Mouse (Mus musculus) intestine, embryonic 14.5 days (tissue): ENCODE results near the gene Tgm2. TPM values are rescaled to one million over a fixed set of nuclear protein-coding genes. Genes with fewer than 3 reads are reported as not detected.

Source experiments
- ATAC-seq: fragments of 200-750 bp; cut with Nextera tagmentation; replicated peaks from 2 replicates; pipeline ENCODE4 v1.8.0; 2017; ENCODE audit warnings: low read depth, moderate number of reproducible peaks, moderate TSS enrichment, moderate library complexity; ENCODE audit not compliant: low FRiP score, low TSS enrichment
- DNase-seq: peaks from one replicate; pipeline ENCODE4 v3.0.0-alpha.2; 2018; ENCODE audit warnings: low spot score
- H3K27ac ChIP-seq: fragments of 300-500 bp; sonication (generic); 2 replicates; pipeline ENCODE4 v1.5.1; 2014; ENCODE audit warnings: low read depth, mild to moderate bottlenecking, control low read depth
- H3K27me3 ChIP-seq: fragments of 300-500 bp; sonication (generic); replicated peaks from 2 replicates; pipeline ENCODE4 v1.6.1; 2014; ENCODE audit warnings: low read length, control low read depth; ENCODE audit not compliant: control insufficient read depth, insufficient read depth
- H3K36me3 ChIP-seq: fragments of 300-500 bp; sonication (generic); 2 replicates; pipeline ENCODE4 v1.6.1; 2014; ENCODE audit warnings: low read length, control low read depth; ENCODE audit not compliant: control insufficient read depth, insufficient read depth
- H3K4me1 ChIP-seq: fragments of 300-500 bp; sonication (generic); replicated peaks from 2 replicates; pipeline ENCODE4 v1.6.1; 2014; ENCODE audit warnings: low read length, control low read depth, mixed read lengths; ENCODE audit not compliant: control insufficient read depth, insufficient read depth
- H3K4me2 ChIP-seq: fragments of 300-500 bp; sonication (generic); 2 replicates; pipeline ENCODE4 v1.6.1; 2014; ENCODE audit warnings: low read length
- H3K4me3 ChIP-seq: fragments of 300-500 bp; sonication (generic); 2 replicates; pipeline ENCODE4 v1.5.1; 2014; ENCODE audit warnings: low read depth, low read length, control low read depth, mixed read lengths
- H3K9ac ChIP-seq: fragments of 300-500 bp; sonication (generic); 2 replicates; pipeline ENCODE4 v1.6.1; 2014; ENCODE audit warnings: mild to moderate bottlenecking, low read length
- H3K9me3 ChIP-seq: fragments of 300-500 bp; sonication (generic); 2 replicates; pipeline ENCODE4 v1.6.1; 2016; ENCODE audit warnings: low read length, control low read depth; ENCODE audit not compliant: control insufficient read depth
- WGBS: fragments of 180-500 bp; shearing (Covaris S2); extraction: QIAGEN DNeasy Blood & Tissue Kit; methylation state at CpG from one replicate; pipeline ENCODE4 v1.1.7; 2014; 5-methylcytosine and 5-hydroxymethylcytosine counted together
- polyA plus RNA-seq: library from polyadenylated mRNA; unstranded; fragments of >200 nt; fragmentation: Nextera tagmentation; extraction: Ambion mirVana; gene quantifications from 2 replicates; pipeline ENCODE4 v1.2.1, GENCODE M21; 2014

The Tgm2 gene
- polyA plus RNA-seq, 1 experiment from 2014 or later, result 59.7 TPM

DNA sequence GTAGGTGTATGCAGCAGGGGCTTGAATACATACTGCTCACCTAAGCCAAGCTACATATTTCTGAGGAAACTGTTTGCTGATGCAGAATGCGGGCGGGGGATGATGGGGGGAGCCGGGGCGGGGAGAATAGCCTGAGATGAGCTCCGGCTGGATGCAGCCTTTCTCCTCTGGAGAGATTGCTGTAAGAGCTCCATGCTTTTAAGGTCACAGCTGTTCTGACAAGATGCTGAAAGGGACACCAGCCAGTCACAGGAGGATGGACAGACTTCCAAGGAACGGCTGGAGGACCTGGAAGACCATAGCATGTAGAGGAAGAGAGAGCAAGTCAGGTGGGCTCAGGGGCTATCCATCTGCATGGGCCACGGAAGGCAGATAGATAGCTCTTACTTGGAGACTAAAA lies 51.9 kb downstream of the Tgm2 start:
- H3K4me3 ChIP-seq, result no peak overlapping the region
- no peaks in the 10 kb centered on the region for H3K9me3 ChIP-seq
- ATAC-seq (no peak), DNase-seq (peak; percentile 62)
- no peaks in the 10 kb centered on the region for H3K36me3 ChIP-seq
- H3K9ac ChIP-seq, result no peak overlapping the region
- no peak overlapping the region for H3K4me2 ChIP-seq
- 43% methylated on average over 7 of the region's 7 CpGs for WGBS
- H3K27me3 ChIP-seq, result no peaks in the 10 kb centered on the region
- H3K27ac ChIP-seq, result peak overlapping the region; percentile 64
- H3K4me1 ChIP-seq, result peaks cover 34% of the 10 kb centered on the region

DNA sequence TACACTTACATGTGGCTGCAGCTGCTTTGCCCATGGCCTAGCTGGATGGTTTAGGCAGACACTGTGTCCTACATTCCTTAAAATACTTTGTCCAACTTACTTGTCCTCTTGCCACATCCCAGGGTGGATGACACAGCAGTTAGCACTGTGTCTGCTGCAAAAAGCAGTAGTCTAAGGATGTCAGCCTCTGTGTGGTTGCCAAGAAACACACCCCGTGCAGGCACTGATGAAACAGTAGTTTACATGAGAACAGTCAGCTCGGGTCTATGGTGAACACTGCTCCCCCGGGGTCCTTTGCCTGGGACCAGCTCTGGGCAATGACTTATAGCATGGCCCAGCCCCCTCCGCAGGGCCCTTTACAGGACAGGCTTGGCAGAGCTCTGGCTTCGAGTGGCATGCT lies 52.9 kb downstream of the Tgm2 start:
- Histone ChIP-seq H3K9me3 (no peaks in the 10 kb centered on the region), H3K4me1 (peaks cover 34% of the 10 kb centered on the region), H3K27me3 (no peaks in the 10 kb centered on the region), H3K4me3 (no peak overlapping the region), H3K4me2 (no peak overlapping the region), H3K9ac (no peak overlapping the region), H3K27ac (peak overlapping the region; percentile 64; the same call in 1 of the 2 replicates), H3K36me3 (no peaks in the 10 kb centered on the region)
- no peak for ATAC-seq
- DNase-seq, result no peak
- 42% methylated on average over 5 of the region's 5 CpGs for WGBS

DNA sequence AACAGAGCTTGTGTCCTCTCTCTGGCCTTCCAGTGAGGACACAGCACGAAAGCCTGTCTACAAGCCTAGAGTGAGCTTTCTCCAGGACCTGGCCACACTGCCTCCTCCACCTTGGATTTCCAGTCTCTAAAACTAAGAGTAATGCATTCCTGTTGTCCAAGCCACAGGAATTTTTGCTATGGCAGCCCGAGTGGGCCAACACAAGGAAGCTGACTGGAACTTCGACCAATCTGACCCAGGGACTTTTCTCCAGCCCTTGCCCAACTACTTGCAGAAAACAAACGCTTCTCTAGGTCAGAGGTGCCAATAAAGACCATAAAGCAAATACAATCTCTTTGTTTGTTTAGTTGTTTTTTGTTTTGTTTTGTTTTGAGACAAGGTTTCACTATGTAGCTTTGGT lies 56.1 kb downstream of the Tgm2 start:
- Histone ChIP-seq H3K4me3 (no peak overlapping the region), H3K9ac (no peak overlapping the region), H3K9me3 (no peaks in the 10 kb centered on the region), H3K4me1 (peaks cover 29% of the 10 kb centered on the region), H3K4me2 (no peak overlapping the region), H3K36me3 (no peaks in the 10 kb centered on the region), H3K27me3 (no peaks in the 10 kb centered on the region), H3K27ac (no peak overlapping the region)
- 87% methylated on average over 4 of the region's 4 CpGs for WGBS
- ATAC-seq (no peak), DNase-seq (no peak)

DNA sequence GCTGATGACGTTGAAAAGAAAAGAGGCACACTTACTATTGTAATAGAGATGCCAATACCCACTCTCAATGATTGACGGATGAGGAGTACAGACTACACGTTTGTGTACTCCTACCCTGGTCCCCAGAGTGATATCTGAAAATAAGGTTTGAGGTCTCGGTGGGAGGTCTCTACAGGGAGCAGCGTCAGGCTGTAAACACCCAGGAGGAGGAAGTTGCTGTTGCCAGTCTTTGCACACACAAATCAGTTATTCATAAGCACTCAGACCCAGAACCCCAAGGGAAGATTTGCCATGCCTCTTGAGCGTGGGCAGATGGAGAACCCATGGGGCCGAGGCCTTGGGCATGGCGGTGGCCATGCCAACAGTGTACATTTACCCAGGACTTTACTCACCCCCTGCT lies 61.8 kb downstream of the Tgm2 start:
- Histone ChIP-seq H3K9ac (no peak overlapping the region), H3K36me3 (no peaks in the 10 kb centered on the region), H3K4me2 (no peak overlapping the region), H3K4me1 (peaks cover 11% of the 10 kb centered on the region; the same call in 1 of the 2 replicates), H3K4me3 (no peak overlapping the region), H3K9me3 (no peaks in the 10 kb centered on the region), H3K27me3 (no peaks in the 10 kb centered on the region), H3K27ac (no peak overlapping the region)
- DNase-seq (no peak), ATAC-seq (no peak)
- WGBS, result 67% methylated on average over 8 of the region's 8 CpGs

DNA sequence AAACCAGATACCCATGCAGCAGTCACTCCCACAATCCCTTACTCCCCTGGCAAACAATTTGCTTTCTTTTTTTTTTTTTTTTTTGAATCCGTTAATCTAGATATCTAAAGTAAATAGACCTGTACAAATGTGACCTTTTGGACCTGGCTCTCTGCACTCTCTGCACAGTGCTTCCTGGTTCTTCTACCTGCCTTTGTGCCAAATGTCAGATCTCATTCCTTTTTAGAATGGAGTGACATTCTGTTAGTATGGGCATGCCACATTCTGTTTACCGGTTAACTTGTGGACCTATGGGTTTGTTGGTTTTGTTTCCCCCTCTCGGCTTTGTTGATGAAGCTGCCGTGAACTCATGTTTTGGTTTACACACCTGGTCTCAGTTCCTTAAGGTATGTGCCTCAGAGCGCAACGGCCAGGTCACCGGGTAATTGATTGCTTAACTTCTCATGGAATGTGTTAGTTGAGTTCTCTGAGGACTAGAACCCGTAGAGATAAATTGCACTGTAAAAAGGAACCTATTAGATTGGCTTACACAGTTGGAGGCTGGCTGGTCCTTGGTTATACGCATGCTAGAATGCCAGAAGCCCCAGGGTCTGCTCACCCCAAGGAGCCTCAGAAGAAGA lies 65.5 kb downstream of the Tgm2 start:
- peak; percentile 73; the same call in 1 of the 2 replicates for ATAC-seq
- DNase-seq, result no peak
- H3K4me3 ChIP-seq, result no peak overlapping the region
- H3K36me3 ChIP-seq, result peaks cover 22% of the 10 kb centered on the region
- no peaks in the 10 kb centered on the region for H3K27me3 ChIP-seq
- H3K9me3 ChIP-seq, result no peaks in the 10 kb centered on the region
- H3K27ac ChIP-seq, result peak overlapping the region; percentile 47
- WGBS, result 63% methylated on average over 9 of the region's 9 CpGs
- H3K4me2 ChIP-seq, result no peak overlapping the region
- no peak overlapping the region for H3K9ac ChIP-seq
- H3K4me1 ChIP-seq, result peaks cover 11% of the 10 kb centered on the region; the same call in 1 of the 2 replicates

DNA sequence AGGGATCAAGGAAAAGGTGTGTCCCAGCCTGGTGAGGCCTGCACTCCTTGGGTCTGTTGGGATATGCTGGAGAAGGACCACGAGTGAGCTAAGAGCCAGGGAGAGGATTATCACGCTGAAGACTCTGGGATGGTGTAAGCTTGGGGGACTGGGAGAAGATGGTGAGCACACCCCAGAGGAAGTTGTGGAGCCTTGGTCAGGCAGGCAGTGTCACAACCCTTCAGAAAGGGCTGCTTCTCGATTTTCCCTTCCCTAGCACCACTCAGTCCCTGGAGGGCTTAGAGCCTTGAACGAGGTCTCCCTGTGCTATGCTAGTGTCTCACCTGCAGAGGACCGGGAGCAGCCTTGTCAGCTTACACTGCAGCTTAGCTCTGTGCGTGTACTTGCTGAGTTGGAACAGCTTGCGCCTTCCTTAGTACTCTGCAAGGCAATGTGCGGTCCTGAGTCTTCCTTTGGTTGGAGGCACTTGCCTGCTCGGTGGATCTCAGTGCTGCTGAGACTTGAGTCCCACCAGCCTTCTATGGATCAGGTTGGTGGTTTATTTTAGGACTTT lies 66.3 kb downstream of the Tgm2 start:
- no peak overlapping the region for H3K9ac ChIP-seq
- no peak overlapping the region for H3K4me3 ChIP-seq
- H3K27me3 ChIP-seq, result no peaks in the 10 kb centered on the region
- peak overlapping the region; percentile 22 for H3K27ac ChIP-seq
- no peak overlapping the region for H3K4me2 ChIP-seq
- peaks cover 30% of the 10 kb centered on the region for H3K36me3 ChIP-seq
- 44% methylated on average over 9 of the region's 9 CpGs for WGBS
- peaks cover 11% of the 10 kb centered on the region; the same call in 1 of the 2 replicates for H3K4me1 ChIP-seq
- no peaks in the 10 kb centered on the region for H3K9me3 ChIP-seq
- no peak for DNase-seq
- peak; percentile 28; the same call in 1 of the 2 replicates for ATAC-seq

DNA sequence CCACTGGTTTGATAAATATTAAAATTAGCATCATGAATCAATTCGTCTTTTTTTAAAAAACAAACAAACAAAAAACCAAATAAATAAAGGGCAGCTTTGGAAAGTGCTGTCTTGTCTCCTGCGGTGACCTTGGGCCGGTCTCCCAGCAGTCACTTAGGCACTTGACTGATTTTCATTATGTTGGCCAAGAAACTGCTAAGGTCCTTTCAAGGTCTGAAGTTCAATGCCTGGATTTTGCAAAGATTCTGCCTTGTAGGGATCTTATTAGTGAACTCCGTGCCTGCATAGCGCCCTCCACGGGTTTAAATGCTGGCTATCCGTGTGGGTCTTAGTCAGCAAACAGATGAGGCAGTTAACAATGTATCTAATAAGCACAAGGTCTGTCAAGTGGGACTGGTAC lies 67.3 kb downstream of the Tgm2 start:
- Histone ChIP-seq H3K4me1 (peaks cover 11% of the 10 kb centered on the region; the same call in 1 of the 2 replicates), H3K36me3 (peaks cover 39% of the 10 kb centered on the region), H3K27me3 (no peaks in the 10 kb centered on the region), H3K27ac (no peak overlapping the region), H3K4me2 (no peak overlapping the region), H3K9me3 (no peaks in the 10 kb centered on the region), H3K9ac (no peak overlapping the region), H3K4me3 (no peak overlapping the region)
- WGBS, result 83% methylated on average over 7 of the region's 7 CpGs
- ATAC-seq, result no peak
- no peak for DNase-seq

DNA sequence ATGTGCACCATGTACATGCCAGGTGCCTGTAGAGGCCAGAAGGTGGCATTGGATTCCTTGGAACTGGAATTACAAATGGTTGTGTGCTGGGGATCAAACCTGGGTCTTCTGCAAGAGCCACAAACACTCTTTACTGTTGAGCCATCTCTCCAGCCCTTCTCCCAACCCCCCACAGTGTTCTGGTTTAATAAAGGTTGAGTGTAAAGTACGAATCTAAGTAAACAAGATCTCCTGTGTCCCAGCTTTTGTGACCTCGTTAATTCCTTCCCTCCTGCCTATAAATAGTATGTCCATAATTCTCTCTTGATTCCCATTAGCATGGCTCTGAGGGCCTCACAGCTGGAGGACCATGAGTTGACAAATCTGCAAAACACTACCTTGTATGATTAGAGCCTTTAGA lies 68.3 kb downstream of the Tgm2 start:
- 54% methylated on average over 2 of the region's 2 CpGs for WGBS
- Histone ChIP-seq H3K27ac (no peak overlapping the region), H3K4me3 (no peak overlapping the region), H3K4me1 (peaks cover 11% of the 10 kb centered on the region; the same call in 1 of the 2 replicates), H3K9ac (no peak overlapping the region), H3K36me3 (peaks cover 46% of the 10 kb centered on the region), H3K4me2 (no peak overlapping the region), H3K27me3 (no peaks in the 10 kb centered on the region), H3K9me3 (no peaks in the 10 kb centered on the region)
- no peak for ATAC-seq
- no peak for DNase-seq

DNA sequence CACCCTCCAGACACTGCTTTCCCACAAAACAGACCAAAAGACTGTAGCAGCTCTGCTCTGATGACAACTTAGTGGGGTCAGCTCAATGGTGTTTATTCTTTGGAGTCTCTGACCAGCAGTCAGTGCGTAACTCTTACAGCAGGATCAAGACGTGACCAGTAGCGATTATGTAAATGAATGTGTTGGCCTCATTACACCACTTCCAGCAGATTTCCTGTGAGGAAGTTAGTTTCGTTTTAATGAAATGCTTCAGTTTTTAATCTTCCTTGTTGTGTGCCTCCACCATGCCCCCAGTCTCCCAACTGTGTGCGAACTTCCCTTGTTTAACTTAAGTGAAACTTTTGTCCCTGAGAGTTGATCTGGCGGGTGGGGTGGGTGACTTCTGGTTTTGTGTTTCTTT lies 69.5 kb downstream of the Tgm2 start:
- WGBS, result 90% methylated on average over 6 of the region's 6 CpGs
- no peak for ATAC-seq
- H3K36me3 ChIP-seq, result peaks cover 59% of the 10 kb centered on the region

More for the DNA sequence above, 69.5 kb downstream of the Tgm2 start:
- Histone ChIP-seq H3K9ac (no peak overlapping the region), H3K4me2 (no peak overlapping the region), H3K27me3 (no peaks in the 10 kb centered on the region), H3K4me3 (no peak overlapping the region), H3K9me3 (no peaks in the 10 kb centered on the region), H3K27ac (no peak overlapping the region), H3K4me1 (peaks cover 11% of the 10 kb centered on the region; the same call in 1 of the 2 replicates)
- no peak for DNase-seq
